Mouse (Mus musculus) cerebellum, adult 11-12 months (tissue): ENCODE results near the gene Atp2c1.

ENCODE experiments used
- DNase-seq: peaks from one replicate; pipeline ENCODE4 v3.0.0; 2022

Atp2c1 gene

DNA sequence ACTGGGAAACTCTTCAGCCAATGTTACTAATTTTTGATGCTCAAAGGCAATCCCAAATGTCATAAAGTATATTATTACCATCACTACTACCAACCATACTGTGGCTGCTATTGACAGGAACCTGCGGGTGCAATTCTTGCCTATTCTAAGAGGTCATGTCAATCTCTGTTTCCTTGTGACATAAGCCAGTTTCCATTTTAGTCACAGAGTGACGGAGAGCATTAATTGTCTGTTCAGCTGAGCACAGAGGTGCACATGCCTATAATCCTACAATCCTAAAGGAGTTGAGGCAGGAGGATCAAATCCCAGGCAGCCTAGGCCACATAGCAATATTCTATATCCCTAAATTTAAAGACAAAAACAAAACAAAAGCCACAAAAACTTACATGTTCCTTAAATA is 164.9 kb downstream of the Atp2c1 start:
- DNase-seq: no peak
